Mouse (Mus musculus) heart, postnatal 25 days (tissue): ENCODE measurements around the gene Gadl1. TPM values are rescaled to one million over a fixed set of nuclear protein-coding genes. Genes with fewer than 3 reads are reported as not detected.

ENCODE experiments used
- DNase-seq: peaks from one replicate; pipeline ENCODE4 v3.0.0; 2022; ENCODE audit warnings: low spot score
- intact Hi-C: fragments of 180-260 bp; cut with DNase I; formaldehyde crosslinking; loops from one replicate; pipeline ENCODE4 v1.15.1; 2025
- total RNA-seq, 2 experiments: library from RNA; stranded (reverse); gene quantifications; 2 replicates each; pipeline ENCODE4 v1.2.3; 2021

The Gadl1 gene
- total RNA-seq, 2 experiments from 2014 or later = 0.05 TPM; not detected in 1

DNA sequence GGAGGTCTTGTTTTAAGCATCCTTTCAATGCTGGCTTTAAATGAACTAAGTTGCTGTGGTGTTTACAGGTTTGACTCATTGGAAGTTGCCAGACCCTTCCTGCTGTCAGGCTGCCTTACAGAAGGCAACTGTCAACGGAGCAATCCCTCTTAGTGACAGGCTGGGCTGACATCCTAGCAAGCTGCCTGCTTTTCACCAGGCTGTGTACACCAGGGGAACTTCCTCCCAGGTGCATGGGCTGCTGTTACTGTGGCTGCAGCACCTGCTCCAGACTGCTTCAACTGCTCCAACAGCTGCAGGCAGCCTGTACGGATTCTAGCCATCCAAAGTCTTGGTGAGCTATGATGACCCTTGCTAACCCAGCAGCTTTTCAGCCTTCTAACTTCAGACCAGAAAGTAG lies 167.7 kb downstream of the Gadl1 start:
- intact Hi-C loops = no loop called here

DNA sequence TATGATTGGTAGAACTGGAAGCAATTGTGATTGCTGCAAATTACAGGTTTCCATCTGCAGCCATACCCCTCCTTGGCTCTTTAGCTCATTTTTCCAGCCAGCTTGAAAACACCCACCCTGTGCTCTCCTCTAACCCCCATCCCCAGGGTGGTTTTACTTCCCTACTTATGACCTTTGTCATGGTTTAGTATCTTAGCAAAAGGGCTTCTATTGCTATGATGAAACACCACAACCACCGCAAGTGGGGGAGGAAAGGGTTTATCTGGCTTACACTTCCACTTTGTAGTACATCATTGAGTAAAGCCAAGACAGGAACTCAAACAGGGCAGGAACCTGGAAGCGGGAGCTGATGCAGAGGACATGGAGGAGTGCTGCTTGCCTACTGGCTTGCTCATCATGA lies 168.2 kb downstream of the Gadl1 start:
- intact Hi-C loops = no loop called here
- DNase-seq = no peak

More for the DNA sequence above, 167.7 kb downstream of the Gadl1 start:
- DNase-seq = no peak

- DNase-seq = no peak
- intact Hi-C loops = no loop called here
These were observed 172.5 kb downstream of the Gadl1 start for GRCm38 (mm10) chr9:116081781-116082180.

DNA sequence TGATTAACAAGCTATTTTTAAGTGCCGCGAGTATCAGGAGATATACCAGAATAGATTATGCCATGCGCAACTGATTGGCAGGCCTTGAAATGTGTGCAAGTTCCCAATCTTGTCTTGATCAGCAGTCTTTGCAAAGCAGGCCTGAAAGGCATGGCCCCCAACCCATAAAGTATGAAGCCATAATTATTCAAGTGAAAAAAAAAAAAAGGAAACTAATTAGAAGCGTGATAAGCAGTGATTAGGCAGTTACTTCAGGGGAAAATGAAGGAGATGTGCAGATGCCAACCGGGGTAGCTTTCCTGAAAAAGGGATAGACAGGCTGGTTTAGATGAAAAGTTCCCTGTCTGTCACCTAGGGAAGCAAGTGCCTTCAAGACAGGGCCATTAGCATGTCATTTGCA lies 174.0 kb downstream of the Gadl1 start:
- no peak for DNase-seq
- intact Hi-C loops = no loop called here

DNA sequence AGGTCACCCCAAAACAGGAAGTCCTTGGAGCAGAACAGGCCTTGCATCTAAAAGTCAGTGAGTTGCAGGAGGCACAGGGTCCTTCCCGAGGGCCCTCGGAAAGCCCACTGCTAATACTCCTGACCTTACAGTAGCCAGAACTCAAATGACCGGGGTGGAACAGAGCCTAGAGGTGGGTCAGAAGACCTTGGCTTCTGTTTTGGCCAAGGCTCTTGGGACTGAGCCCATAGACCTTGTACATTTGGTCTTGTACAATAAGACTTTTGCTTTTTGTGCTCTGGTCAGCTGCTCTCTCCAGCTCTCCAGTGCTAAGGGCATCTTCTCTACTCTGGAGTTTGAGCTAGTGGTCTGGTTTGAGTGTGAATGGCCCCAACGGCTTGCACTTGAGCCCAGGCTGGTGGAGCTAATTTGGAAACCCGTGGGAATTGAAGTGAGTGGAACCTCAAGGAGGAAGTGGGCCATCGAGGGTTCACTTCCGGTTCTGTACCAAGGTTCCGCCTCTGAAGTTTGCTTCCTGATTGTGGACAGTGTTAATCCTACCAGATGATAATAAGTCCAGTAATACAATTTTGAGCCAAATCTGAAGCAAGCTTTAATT lies 174.6 kb downstream of the Gadl1 start:
- intact Hi-C loops = no loop called here

GRCm38 (mm10) chr9:116084324-116084931 lies 175.2 kb downstream of the Gadl1 start:
- intact Hi-C loops = no loop called here

More for the DNA sequence above, 174.6 kb downstream of the Gadl1 start:
- no peak for DNase-seq

DNA sequence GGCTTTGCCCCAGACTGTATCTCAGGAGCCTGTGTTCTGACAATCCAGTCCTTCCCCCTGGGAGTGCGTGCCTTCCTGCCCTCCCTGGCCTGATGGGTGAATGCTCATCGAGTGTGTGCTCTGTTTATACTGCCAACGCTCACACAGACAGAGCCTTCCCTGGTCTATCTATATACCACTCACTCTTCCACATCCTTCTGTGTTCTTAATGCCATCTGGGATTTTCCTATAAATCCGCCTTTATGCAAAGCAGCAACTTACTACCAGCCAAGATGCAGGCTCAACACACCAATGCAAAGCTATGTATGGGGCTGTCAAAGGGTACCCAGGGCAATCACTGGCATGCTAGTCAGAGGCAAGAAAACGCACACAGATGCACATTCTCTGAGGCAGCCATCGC lies 176.7 kb downstream of the Gadl1 start:
- no peak for DNase-seq
- intact Hi-C loops = loop anchor here (5.0 kb wide), 1 partner anchor 41 kb away; no protein-coding TSS in a partner anchor

More at GRCm38 (mm10) chr9:116084324-116084931, 175.2 kb downstream of the Gadl1 start:
- no peak for DNase-seq

DNA sequence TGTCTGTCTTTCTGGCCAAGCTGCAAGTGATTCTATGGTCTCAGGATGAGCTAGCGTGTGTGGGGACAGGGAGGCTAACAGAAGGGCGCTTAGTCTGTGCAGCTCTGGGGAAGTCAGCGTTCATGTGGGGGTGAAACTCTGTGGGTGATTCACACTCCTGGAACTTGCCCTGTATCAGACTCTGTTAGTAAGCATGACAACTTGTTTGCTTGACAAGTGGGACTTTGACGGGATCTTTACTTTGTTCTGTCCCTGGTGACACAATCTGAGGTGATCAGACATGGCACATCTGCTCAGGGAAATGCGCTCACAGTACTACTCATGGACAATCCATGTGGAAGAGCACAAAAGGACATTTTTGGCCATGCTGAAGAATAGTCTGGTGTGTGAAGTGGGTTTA lies 178.0 kb downstream of the Gadl1 start:
- intact Hi-C loops = loop anchor here (5.0 kb wide), 1 partner anchor 40 kb away; no protein-coding TSS in a partner anchor
- DNase-seq = no peak

GRCm38 (mm10) chr9:116087880-116088279 lies 178.6 kb downstream of the Gadl1 start:
- intact Hi-C loops = loop anchor here (2.0 to 5.0 kb wide), 3 partner anchors 39 to 297 kb away; partner anchors contain the start of gene Tgfbr2
- peak; percentile 24 for DNase-seq

- intact Hi-C loops = loop anchor here (2.0 to 5.0 kb wide), 3 partner anchors 38 to 296 kb away; partner anchors contain the start of gene Tgfbr2
- no peak for DNase-seq
These were observed 179.7 kb downstream of the Gadl1 start for GRCm38 (mm10) chr9:116088912-116089311.

GRCm38 (mm10) chr9:116090296-116090695 lies 181.0 kb downstream of the Gadl1 start:
- intact Hi-C loops = loop anchor here (5.0 kb wide), 1 partner anchor 47 kb away; no protein-coding TSS in a partner anchor
- no peak for DNase-seq

DNA sequence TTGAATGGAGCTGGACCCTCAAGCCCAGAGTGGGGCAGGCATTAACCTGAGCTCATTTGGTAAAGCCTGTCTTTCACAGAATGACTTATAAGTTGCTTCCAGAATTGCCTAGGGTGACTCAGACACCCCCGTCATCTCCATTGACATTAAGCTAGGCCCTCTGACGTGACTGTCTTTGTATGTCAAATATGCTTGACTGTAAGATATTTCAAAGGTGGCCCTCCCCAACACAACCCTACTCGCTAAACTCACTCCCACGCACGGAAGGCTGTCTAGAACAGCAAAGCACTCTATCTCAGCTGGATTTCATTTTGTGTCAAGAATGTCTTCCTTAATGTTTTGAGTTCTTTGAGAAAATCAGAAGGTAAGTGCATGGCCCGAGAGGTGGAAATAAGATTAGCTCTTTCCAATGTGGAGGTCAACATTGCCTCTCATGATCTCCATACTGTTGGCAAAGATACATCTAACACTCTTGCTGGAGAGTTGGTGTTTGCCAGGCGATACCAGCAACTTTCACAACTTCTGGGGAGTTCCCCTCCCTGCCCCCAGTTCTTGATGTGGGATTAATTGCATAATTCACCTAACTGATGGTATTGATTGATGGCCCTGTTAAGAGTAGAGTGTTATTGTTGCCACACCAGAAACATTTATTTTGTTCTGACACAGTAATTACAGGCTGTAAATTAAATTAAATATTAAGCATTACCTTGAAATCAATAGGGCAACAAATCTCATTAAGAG lies 182.0 kb downstream of the Gadl1 start:
- no peak for DNase-seq
- intact Hi-C loops = loop anchor here (5.0 kb wide), 1 partner anchor 46 kb away; no protein-coding TSS in a partner anchor

DNA sequence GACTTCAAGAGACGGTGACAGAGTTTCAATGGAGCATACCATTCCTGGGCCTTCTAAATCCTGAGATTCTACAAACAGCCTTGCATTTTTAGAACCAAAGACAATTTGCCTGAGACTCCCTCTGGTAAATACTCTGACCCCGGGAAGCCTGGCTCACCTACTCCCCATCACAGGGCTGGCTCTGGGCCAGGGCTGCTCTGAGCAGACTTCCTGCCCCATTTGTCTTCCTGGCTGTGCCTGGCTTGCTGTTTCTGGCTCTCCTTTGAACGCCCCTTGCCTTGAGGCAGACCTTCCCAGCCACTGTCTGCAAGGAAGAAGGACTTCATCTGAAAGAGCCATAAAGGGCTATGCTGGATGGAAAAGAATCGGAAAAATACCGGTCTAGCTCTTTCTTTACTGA lies 182.7 kb downstream of the Gadl1 start:
- peak; percentile 23 for DNase-seq
- intact Hi-C loops = loop anchor here (5.0 kb wide), 1 partner anchor 45 kb away; no protein-coding TSS in a partner anchor

- intact Hi-C loops = no loop called here
- peak; percentile 24 for DNase-seq
These were observed 189.7 kb downstream of the Gadl1 start for GRCm38 (mm10) chr9:116098724-116099595.

DNA sequence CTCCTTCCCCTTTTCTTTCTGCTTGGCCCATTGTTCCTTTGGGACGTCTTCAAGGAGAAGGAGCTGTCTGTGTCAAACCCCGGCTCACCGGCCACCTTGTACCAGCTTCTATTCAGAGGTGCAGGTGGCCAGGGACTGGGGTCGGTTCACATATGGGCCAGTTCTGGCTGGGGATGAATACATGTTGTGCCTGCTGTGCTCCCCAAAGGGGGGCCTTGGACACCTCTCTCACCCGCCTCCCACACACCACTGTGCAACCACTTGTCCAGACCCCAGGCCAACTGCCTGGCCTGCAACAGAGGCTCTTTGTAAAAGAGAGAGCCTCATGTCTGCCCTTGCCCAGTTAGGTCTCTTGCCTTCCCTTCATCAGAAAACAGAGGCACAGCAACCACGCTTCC lies 190.3 kb downstream of the Gadl1 start:
- no peak for DNase-seq
- intact Hi-C loops = no loop called here

DNA sequence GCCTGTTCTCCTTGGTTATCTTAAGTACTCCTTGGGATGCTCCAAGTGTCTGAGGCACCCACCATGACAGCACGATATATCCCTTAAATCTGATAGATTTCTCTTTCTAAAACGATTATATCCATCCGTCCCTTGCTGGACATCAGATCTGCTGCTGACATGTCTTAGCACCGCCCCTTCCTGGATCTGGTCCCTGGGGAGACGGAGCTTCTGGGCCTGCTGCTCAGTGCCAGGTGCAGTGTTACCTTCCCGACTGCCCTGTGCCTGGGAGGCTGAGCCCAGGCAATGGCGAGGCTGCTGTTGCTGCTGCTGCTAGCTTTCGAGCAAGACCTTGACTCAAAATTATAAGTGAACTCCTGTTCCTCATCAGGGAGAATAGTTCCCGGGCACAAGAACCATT lies 190.8 kb downstream of the Gadl1 start:
- intact Hi-C loops = no loop called here
- DNase-seq = no peak

DNA sequence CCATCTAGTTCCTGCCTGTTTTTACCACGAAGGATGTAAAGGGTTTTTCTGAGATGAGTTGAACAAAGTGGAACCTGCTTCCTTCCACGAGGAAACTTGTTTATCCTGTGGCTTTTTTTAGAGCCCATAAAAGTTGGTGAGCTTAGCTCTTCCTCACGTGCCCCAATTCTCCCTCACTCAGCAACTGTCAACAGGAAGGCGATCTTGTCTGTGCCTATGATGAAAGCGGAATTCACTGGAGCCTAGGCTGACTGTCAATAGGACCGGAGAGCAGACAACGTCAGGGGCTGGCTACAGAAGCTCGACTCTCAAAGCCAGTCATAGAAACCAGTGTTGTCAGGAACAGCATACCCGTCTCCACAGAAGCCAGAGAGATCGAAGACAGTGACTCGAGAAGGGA lies 192.6 kb downstream of the Gadl1 start:
- no peak for DNase-seq
- intact Hi-C loops = no loop called here

DNA sequence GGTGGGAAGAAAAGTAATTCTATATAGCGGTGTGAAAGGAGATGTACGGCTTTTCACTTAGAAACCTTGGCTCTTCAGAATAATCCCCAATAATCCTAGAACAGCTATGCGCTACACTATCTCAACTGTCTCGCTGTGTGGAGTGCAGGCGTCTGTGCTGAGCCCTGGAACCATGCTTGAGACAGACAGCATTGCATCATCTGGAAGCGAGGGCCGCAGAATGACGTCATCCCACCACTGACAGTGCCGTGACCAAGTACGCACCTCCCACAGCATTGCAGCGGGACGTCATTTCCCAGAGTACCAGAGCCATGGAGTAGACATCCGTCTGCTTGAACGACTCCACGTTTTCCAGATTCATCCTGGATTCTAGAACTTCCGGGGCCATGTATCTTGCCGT lies 195.5 kb downstream of the Gadl1 start:
- no peak for DNase-seq
- intact Hi-C loops = no loop called here

DNA sequence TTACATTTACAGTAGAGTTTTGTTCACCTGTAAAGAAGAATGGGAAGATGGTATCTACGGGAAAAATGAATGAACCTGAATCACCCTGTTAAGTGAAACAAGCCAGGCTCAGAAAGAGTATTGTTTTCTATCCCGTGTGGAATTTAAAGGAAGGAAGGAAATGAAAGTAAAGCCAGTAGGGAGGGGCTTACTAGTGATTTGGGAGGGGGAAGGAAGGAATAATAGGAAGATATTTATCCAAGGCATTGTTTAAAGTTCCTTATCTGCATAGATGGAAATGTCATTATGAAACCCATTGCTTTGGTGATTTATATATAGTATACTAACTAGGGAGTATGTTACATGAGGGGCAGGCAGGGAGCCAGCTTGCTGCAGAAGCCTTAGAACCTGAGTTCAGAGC lies 199.5 kb downstream of the Gadl1 start:
- intact Hi-C loops = no loop called here

More for the DNA sequence above, 199.5 kb downstream of the Gadl1 start:
- no peak for DNase-seq
